Mouse (Mus musculus) heart, postnatal 0 days (tissue): ENCODE data around the gene Eps15l1.

Source experiments
- CTCF ChIP-seq: IDR thresholded peaks from 2 replicates; pipeline ENCODE4 v1.5.1; 2016; ENCODE audit warnings: antibody characterized with exemption, control low read depth, low read depth
- EP300 ChIP-seq: IDR thresholded peaks from 2 replicates; pipeline ENCODE4 v1.6.1; 2016; ENCODE audit warnings: antibody characterized with exemption, low read depth

DNA sequence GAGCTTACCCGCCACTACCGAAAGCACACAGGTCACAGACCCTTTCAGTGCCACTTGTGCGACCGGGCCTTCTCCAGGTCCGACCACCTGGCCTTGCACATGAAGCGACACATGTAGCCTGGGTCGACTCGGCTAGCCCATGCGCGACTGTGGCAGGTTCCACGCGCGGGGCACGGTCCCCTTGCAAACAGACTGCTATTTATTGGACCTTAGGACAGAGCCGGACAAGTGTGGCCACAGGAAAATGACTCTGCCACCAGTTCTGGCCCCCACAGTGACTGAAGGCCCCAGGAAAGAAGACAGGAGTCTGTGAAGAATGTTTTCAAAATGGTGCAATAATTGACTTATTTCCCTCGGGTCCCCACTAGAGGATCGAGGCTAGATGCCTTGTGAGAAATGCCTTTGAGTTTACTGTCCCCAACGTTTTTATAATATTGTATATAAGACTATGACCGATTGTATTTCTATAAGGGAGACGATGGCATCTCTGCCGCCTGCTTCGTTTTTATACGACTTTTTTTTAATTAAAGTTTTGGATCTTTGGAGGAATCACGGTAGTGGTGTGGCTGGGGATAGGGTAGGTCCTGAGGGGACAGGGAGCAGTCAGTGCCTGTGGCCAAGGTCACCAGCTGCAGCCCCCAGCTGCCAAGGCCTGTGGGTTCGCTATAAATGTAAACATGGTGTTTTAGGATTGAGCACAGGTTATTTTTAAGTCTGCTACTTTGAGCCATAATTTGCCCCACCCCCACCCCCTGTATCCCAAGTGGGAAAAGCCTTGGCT, 100.3 kb downstream of the Eps15l1 start:
- no peak for TF ChIP-seq CTCF
- no peak for TF ChIP-seq EP300
